Mouse (Mus musculus) thymus, postnatal 10 days (tissue): ENCODE measurements around the gene Celf2.
"Not testable (repeated sequence)": the region's sequence is repeated elsewhere in the genome, so short reads cannot be mapped to it uniquely, and the experiment has no call there.

Source experiments
- DNase-seq, 2 experiments: peaks; one replicate each; pipeline ENCODE4 v3.0.0; 2021; ENCODE audit warnings: low spot score in 2 of 2

The Celf2 gene

DNA sequence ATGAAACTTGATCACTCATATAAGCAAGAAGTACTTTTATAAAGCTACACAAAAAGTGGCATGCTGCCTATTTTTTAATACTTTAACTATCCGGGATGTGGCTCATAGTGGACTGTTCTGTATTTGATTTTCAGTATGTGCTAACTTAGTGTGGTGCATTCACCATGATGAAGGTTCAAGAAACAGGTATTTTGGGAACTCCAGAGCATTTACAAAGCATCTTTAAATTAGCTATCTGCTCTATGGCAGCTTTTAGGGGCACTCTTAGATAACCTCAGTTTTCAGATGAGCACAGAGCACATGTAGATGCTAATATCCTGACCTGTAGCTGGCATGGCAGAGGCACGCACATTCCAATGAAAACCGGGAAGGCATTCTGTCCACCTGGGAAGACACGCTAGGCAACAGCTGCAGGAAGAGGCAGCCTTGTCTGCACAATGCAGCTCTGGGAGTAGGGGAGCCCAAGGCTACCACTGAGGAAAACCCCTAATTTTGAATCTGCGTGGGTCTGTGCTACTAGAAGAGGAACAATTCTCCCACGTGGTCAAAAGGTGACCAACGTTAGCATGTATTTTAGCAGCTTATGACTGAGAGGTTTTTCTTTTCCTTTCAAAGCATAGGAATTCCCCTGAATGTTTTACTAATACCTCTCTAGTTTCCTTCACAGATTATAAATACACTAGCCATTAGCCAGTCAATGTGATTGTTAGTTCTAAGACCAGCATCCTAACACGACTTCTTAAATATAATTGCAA, 911.1 kb downstream of the Celf2 start:
- DNase-seq, result no peak

DNA sequence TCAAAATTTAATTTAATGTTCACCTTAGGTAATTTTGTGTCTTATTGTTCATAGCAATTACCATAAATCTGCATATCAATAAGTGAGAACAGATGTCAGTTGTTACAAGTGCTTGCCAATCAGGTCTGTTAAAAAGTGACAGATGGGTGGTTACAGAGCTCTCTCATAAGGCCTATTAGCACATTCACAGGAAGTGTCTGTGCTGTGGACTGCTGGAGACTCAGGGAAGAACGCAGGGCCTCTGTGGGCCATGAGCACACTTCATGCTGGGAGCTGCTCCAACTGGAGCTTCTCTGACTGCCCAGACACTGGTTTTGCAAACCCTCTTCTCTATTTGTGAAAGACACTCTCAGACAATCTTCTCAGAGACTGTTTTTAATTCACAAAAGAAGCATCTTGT, 914.6 kb downstream of the Celf2 start:
- DNase-seq, result no peak

DNA sequence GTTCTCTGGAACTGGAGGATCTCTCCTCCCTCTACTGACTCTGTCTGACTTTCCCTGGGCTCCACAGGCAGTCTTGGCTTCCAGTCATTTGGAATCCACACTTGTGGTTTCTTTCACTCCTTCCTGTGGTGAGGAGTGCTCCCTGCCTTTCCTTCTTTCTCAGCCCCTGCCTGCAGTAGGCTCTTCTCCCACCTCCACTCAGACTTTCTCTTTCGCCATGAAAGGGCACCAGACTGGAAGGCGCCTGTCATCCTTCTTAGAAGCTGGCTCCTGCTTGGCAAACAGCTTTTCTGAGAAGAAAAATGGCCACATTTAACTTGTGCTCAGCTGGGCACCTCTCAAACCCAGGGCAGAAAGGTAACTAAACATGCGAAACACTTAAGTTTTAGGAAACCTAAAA, 915.2 kb downstream of the Celf2 start:
- DNase-seq, result no peak

DNA sequence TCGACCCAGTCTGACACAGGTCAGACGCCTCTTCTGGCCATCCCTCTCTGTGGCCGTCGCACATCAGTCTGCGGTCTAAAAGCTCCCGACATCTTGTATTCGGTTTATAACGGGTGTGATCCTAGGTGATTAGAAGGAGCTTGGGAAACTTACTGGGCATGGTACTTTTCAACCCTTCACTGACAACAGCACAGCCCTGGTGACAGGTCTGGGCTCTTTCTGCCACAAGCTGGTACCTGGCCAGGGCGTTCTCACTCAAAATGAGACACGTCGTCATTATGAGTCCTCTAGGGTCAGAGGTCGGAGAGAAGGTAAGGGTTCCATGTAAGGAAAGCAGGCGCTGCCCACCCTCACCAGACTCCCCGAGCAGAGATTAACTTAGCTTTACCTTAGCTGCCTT, 915.6 kb downstream of the Celf2 start:
- no peak for DNase-seq

DNA sequence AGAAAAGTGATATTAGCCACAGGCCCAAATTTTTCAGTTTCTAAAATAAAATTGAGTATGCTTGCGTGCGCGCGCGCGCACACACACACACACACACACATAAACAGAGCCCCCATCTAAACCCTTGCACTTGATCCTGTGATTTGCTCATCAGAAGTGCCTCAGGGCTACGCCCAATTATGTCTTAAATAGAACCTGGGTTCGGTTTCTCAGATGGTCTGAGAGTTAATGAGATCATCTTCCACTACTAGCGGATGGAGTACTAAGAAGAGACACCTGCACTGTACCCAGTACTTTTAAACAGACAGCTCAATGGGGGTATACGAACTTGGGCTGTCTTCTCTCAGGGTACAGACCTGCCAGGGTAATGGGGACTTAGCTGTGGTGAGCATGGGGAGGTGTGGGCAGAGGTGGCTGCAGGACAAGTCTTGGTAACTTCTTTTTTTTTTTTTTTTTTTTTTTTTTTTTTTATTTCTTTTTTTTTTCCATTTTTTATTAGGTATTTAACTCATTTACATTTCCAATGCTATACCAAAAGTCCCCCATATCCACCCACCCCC, 923.2 kb downstream of the Celf2 start:
- no peak for DNase-seq

DNA sequence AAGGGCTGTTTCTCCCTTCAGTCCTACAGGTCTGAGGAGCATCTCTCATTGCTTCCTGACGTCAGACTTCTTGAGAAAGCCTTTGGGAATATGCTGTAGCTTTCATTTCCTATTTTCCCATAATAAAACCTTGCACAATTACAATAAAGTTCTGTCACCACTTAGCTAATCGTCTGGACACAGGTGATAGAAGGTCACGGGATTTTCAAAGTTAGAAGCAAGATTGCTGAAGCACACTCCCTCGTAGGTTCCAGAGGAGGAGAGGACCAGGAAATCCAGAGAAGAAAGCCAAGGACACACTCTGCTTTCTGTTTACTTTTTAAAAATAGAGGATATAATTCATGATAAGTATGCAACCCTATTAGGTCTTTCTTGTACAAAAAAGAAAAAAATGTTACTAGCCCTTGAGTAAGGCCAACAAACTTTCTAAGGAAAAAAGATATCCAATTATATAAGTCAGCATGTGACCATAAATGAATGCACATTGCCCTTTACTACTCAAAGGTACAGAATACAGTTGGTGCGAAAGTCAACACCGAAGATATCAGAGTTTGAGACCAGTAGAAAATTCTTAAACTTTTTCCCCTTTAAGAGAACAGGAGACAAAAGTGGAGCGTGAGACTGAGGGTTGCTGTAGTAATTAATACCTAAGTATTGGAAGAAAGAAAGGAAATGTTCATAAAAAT, 924.2 kb downstream of the Celf2 start:
- no peak for DNase-seq

DNA sequence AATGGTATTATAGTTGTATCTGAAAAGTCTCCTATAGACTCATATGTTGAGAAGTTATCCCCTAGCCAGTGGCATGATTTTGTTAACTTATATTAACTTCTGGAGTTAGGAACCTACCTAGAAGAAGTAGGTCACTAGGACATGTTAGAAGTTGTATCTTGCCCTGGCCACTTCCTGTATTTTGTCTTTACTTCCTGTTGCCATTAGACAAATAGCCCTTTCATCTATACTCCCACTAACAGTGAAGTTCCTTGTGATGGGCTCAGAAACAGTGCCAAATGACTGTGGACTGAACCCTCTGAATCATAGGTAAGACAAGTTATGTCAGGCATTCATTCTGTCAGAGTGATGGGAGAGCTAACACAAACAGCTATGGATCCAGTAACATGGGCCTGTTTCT, 926.7 kb downstream of the Celf2 start:
- DNase-seq, result no peak

DNA sequence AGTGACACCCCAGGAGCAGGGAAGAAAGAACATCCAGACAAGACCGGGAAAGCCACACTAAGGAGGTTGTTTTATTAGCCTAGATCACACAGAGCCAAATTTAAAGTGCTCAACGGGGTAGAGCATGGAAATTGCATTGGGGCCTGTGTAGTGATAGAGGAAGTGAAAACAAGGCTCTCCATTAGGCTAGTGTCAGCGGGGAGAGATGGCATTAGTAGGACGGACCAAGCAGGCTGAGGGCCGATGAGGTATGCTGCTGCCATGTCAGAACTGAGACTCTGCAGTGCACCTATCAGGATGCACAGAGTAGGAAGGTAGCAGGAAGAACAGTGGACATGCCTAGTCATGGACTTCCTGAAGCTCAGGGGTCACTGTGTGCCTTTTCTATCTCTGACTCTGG, 929.3 kb downstream of the Celf2 start:
- no peak for DNase-seq

DNA sequence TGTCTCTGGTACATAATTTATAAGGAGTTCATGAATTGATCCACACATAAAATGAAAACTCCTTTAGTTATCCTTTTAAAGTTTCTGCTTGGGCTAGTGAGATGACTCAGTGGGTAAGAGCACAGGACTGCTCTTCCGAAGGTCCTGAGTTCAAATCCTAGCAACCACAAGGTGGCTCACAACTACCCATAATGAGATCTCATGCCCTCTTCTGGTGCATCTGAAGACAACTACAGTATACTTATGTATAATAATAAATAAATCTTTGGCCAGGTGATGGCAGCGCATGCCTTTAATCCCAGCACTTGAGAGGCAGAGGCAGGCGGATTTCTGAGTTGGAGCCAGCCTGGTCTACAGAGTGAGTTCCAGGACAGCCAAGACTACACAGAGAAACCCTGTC, 934.0 kb downstream of the Celf2 start:
- DNase-seq, result not testable (repeated sequence)

DNA sequence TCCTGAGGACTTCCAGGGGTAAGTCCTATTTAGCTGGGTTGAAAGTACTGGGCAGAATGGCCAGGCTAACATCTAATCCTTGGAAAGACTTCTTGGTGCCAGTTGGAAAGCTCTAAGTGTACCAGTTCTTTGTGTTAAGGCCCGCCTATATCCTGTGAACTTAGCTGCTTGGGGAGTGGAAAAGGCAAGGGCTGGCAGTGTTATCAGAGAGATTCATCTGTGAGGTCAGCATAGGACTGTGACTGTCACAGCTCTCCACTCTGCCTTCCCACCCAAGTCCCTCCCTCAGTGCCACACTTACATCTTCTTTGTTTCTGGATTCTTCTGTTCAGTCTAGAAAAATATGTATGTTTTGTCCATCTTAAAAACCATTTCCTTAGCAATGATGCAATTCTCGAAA, 935.7 kb downstream of the Celf2 start:
- DNase-seq, result no peak

DNA sequence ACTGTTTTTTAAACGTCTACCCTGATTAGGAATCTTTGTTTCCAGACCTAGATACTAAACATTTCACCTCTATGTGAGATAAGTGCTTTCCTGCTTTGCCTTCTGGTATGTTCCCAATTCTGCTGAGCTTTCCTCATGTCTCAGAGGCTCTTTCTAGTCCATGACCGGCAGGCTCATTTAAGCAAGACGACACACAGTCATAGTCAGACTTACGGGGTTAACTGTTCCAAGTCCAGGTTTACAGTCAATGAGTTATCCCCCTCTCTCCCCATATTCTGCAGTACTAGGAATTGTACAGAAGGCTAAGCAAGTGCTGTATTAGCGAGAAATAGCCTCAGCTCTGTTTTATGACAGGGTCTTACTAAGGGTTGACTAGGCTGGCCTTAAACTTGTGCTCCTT, 936.4 kb downstream of the Celf2 start:
- no peak for DNase-seq

DNA sequence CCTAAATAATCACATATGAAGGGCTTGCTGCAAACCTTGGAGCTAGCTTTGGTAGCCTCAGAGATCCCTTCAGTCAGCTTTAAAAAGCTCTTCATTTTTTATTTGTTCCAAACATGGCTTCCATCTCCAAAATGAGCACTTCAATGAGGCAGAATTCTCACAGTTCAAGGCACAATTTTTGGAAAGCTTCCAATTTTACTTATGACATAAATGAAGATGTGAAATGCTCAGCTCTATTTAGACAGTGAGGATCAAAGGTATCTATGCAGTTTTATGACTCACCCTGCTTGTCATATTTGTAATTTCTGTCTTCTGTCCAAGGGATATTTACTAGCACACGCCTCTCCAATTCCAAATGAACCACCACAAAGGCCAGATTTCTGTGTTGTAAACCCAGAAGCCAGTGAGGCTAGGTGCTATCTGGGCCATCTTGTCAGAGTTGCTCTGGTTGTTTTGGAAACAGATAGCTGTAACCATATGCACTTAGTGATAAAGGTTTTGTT, 940.3 kb downstream of the Celf2 start:
- DNase-seq, result no peak

DNA sequence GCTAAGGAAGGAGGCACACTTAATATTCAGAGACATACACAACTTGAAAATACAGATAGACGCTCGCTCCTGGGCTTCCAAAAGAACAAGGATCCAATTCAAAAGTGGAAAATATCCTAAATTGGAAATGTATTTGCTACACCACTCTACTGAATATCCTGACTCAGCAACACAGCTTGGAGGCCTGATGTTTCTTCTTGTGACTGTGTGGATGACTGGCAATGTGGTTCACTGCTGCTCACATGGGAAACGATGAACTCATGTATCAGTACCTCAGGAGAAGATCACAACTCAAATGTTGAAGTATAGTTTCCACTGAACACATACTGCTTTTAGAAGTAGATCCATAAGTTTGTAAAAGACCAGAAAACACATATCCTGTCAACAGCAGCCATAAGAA, 944.2 kb downstream of the Celf2 start:
- no peak for DNase-seq

DNA sequence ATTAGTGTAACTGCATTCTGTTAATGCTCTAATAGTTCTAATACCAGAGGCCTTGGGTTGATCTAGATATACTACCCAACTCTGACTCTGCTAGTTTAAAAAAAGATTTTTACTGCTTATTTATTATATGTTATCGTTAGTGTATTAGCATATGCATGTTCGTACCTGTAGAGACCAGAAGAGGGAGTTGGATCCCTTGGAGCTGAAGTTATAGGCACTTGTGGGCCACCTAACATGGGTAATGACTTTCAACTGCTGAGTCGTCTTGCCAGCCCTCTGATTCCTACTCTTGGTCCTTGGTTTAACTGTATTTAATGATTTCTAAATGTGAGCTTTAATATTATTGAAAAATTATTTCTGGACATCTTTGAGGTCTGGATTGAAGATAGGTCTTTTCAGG, 948.0 kb downstream of the Celf2 start:
- DNase-seq, result no peak

DNA sequence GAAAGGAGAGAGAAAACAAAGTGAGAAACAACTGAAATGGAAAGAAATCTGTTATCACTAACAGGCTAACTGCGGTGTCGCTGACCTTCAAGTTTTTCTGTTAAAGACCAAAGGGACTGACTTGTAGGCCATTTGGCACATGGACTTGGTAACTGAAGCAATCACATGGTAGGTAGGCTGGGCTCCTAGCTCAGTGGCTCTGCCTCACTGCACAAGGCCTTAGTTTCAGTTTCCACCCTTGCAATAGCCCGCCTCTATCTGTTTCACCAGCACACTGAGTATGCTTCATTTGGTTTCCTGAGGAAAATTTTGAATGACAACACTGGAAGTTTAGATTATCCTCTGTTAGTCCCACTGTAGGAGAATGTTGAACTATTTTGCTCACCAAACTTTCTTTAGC, 948.6 kb downstream of the Celf2 start:
- DNase-seq, result no peak

DNA sequence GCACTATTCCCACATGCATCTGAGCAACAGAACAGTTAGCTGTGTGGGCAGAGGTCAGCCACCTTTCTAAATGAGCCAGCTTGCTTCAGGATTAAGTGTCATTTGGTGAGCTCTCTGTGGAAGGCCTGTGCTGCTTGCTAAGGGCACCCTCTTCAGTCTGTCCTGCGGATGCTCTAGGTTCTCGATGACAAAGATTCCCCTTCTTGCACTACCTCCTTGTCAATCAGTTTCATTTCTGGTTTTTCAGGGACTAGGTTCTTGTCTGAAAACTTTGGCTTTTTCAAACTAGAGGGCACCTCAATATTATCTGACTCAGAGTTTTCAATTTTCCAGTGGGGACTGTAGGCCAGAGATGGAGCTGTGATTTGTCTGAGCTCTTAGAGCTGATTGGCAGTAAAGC, 949.8 kb downstream of the Celf2 start:
- no peak for DNase-seq

DNA sequence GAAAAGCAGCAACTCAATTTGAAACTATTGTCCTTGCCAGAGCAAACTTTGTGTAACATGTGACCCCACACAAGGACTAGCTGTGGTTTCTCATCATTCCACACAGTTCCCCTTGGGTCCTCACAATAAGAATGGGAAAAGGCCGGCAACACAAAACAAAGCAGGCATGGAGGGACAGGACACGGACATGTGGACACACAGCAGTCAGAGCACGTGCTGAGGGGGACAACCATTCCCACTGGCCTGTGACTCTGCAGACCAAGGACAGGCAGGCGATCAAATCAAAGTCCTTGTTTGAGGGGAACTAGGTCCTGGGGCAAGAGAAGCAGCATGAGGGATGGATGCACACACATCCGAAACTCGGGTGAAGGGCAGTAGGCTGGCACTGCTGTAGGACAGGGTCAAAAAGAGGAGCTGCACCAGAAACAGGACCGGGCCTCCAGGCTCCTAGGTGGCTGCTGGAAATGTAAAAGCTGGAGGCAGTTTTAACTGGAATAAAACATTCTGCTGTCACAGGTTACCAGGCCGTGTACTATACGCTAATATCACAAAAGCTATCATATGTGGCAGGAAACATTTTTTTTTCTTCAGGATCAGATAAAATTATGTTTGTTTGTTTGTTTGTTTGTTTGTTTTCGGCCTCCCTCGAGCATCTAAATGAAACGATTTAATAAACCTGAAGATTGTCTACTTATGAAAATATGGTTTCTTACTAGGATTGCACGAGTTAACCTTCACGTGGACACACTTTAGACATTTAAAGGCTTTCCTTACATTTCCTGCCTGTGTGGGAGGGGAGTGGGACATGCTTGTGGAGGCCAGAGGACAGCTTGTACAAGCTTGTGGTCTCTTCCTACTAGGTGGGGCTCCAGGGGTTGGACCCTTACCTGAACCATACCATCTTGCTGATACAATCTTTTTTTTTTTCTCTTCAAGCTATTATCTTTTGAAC, 950.8 kb downstream of the Celf2 start:
- no peak for DNase-seq

DNA sequence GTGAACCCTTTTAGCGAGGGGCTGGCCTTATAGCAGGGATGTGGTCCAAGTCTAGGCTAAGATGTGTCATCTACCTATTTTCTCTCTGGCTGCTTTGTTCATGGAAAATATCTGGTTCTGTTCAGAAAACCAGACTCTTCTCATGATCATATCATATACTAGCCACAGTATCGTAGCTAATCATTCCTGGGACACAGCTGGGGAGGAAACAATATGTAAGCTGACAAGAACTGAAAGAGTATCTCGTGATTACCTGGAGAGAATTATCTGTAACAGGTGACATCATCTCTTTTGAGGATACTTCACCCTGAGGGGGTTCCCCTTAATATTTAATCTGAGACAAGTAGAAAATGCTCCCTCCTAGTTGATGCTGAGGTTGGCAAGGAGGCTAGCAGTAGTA, 951.6 kb downstream of the Celf2 start:
- DNase-seq, result no peak

DNA sequence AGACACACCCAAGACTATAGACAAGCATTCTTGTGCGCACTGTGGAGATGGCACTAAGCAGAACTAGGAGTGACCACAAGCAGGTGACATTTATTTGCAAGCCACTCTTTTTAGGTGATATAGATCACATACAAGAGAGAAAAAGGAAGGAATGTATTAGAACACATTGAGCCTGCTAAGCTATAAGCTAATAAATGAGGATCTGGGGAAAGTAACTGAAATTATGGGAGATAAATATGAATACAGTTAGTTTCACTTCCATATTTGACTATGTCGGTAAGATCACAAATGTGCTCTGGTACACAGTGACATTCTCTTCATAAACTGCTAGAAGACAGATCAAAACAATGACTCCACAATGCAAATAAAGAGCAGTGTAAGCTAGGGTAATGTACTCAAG, 952.5 kb downstream of the Celf2 start:
- DNase-seq, result no peak

DNA sequence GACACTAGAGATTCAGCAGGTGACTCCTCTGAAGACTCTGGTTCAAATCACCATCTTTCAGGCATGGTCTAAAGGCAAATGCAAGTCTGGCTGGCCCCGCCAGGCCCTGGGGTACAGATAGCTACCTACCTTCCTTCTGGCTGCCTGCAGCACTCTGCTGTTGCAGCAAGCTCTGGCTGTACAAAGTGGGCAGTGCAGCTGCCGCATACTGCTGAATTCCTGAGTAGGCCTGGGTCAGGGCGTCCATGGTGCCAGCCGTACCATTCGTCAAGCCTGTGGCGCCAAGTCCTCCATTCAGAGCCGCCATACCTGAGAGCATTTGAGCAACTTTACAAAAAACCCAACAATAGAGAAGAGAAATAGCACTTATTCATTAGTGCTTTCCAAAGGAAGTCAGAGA, 955.7 kb downstream of the Celf2 start:
- DNase-seq, result no peak

DNA sequence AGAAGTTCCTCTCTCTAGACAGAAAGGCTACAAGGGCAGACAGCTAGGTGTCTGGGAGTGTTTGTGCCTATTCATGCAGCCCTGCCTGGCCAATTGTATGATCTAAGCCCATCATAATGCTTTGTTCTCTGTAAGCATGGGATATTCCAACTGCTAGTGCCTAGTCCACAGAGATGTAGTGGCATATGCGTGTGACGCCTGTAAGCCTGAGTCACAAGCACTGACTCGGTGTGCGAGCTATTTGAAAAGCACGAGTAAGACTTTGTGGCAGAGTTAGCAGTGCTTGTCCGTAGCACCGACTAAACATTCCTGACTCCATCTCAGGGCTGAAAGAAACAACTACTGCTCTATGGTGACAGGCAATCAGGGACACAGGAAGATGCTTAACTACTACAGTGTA, 960.1 kb downstream of the Celf2 start:
- no peak for DNase-seq

DNA sequence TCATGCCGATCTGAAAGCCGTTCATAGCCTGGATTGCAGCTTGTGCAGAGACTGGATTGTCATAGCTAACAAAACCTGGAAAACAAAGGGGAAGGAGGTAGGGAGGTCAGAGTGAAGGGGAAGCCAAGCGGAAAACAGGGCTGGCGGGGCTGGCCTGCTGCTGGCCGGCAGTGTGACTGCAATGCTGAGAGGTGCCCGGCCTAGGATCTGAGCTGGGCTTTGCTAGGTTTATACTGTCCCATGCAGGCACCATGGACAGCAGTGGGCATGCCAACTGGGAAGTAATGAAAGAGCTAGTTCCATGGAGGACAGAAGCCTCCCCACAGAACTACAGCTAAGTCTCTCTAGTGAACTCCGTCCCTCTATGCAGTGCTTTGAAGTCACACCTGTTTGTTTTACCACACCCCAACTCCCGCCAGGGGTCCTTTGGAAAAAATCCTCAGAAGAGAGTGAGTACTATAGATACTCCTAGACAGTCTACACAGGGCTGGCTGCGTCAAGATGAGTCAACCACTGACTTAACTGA, 962.2 kb downstream of the Celf2 start:
- no peak for DNase-seq
